Mouse (Mus musculus) retina, adult 2 months (tissue): ENCODE results near the gene Erlin1.

ENCODE experiments used
- DNase-seq: peaks from one replicate; pipeline ENCODE4 v3.0.0-alpha.2; 2012; ENCODE audit warnings: low read depth, low spot score

Gene Erlin1

DNA sequence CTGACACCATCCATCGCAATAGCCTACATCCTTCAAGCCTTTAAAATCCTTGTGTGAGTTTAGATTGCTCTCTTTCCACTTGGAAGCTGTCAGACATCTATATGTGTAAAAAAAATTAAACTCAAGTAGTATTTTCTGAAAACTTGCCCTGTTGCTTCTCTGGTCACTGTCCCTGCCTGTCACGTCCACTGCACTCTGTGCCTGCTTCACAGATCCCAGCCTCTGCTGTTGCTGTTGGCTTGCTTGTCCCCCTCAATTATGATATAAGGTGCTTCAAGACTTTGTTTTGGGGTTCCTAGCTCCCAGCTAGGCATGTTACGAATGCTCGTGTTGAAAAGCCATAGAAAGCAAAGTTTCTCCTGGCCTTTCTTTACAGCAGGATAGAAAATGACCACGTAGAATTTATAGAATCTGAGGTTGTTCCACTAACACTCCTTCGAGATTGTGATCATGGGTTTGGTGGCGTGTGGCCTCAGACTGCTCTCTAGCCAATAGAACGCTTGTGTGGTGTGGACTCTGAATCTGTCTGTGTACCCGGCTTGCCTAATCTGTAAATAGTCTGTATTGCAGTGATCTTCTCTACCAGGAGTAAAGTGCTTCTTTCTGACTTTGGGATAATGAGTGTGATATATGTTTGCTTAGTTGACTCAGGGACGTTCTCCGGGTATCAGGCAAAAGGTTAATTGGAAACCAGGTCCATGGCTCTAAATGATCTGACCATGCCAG is 70.6 kb downstream of the Erlin1 start:
- no peak for DNase-seq

DNA sequence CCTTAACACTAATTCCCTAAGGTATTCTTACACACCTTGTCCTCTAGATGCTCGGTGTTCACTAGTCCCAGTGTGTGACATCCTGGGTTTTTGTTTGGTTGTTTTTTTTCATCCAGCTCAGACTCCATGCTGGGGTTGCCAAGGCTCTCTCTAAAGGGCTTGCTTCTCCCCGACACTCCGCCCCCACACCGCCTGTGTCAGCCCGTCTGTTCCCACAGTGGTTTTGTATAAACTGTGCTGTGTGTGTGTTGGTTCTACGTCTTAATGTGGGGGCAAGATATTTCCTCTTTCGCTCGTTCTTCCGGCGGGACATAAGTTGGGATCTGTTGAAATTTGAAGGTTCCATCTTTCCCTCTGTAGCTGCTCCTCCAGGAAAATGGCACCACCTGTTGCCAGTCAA is 71.5 kb downstream of the Erlin1 start:
- no peak for DNase-seq

DNA sequence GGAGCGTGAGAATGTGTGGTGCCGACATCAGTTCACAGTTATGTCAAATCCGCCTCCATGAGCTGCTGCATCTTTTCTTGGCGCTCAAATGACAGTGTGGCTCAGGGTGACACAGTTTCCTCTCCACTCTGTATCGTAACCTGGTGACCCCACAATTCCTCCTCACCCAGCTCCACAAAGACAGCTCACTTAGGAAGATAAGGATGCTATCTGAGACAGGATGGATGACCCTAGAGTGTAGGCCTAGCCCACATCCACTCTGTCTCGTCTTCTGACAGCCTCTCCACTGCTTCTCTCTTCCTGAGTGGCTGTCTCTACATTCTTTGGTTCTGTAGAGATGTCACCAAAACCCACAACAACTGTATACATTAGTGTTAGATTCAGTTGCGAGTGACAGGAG is 74.2 kb downstream of the Erlin1 start:
- DNase-seq, result no peak

- DNase-seq, result no peak
Observed at GRCm38 (mm10) chr19:43992464-43992863, 77.1 kb downstream of the Erlin1 start.

DNA sequence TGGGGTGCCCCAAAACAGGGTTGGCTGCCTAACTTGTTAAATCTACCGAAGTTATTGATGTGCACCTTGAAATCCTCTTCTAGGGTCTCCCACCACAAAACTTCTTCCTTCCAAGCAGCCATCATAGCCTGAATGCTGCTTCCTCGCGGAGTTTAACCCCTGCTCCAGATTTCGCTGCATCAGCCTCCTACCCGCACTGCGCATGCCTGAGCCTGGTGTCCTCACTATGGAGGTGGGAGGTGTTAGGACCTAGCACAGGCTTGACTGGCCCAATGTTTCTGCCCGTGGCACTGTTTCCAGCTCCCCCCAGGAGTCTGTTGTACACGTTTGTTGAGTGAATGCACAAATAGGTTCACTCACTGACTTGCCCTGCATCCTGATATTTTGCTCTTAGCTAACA is 79.2 kb downstream of the Erlin1 start:
- no peak for DNase-seq

GRCm38 (mm10) chr19:43986069-43986794 is 83.4 kb downstream of the Erlin1 start, which contains the start of gene Cpn1:
Cpn1 (minus strand) TSS chr19:43986556.
- DNase-seq, result no peak
